Mouse (Mus musculus) midbrain, embryonic 12.5 days (tissue): ENCODE data around the gene Cnot1. TPM values are rescaled to one million over a fixed set of nuclear protein-coding genes. Genes with fewer than 3 reads are reported as not detected.

Source experiments
- ATAC-seq: fragments of 200-750 bp; cut with Nextera tagmentation; 2 replicates; pipeline ENCODE4 v1.8.0; 2017; ENCODE audit warnings: low read depth, moderate TSS enrichment, moderate library complexity; ENCODE audit not compliant: low FRiP score
- H3K27ac ChIP-seq: fragments of 300-500 bp; sonication (generic); replicated peaks from 2 replicates; pipeline ENCODE4 v1.5.1; 2016; ENCODE audit warnings: mild to moderate bottlenecking
- H3K27me3 ChIP-seq: fragments of 300-500 bp; sonication (generic); 2 replicates; pipeline ENCODE4 v1.6.1; 2016; ENCODE audit warnings: mild to moderate bottlenecking
- H3K36me3 ChIP-seq: fragments of 300-500 bp; sonication (generic); 2 replicates; pipeline ENCODE4 v1.6.1; 2016
- H3K4me1 ChIP-seq: fragments of 300-500 bp; sonication (generic); 2 replicates; pipeline ENCODE4 v1.6.1; 2016
- H3K4me2 ChIP-seq: fragments of 300-500 bp; sonication (generic); replicated peaks from 2 replicates; pipeline ENCODE4 v1.6.1; 2016; ENCODE audit warnings: mild to moderate bottlenecking, moderate library complexity
- H3K4me3 ChIP-seq: fragments of 300-500 bp; sonication (generic); 2 replicates; pipeline ENCODE4 v1.5.1; 2016; ENCODE audit warnings: mild to moderate bottlenecking
- H3K9ac ChIP-seq: fragments of 300-500 bp; sonication (generic); replicated peaks from 2 replicates; pipeline ENCODE4 v1.6.1; 2016; ENCODE audit warnings: mild to moderate bottlenecking, moderate library complexity
- H3K9me3 ChIP-seq: fragments of 300-500 bp; sonication (generic); 2 replicates; pipeline ENCODE4 v1.6.1; 2016; ENCODE audit warnings: mild to moderate bottlenecking
- WGBS: fragments of 180-500 bp; shearing (Covaris S2); methylation state at CpG from one replicate; pipeline ENCODE4 v1.1.7; 2016; 5-methylcytosine and 5-hydroxymethylcytosine counted together
- polyA plus RNA-seq: library from polyadenylated mRNA; unstranded; fragments of >200 nt; fragmentation: Nextera tagmentation; extraction: Ambion mirVana; gene quantifications from 2 replicates; pipeline ENCODE4 v1.2.1, GENCODE M21; 2016

Cnot1 gene
- polyA plus RNA-seq, 1 experiment from 2014 or later = 94.3 TPM

DNA sequence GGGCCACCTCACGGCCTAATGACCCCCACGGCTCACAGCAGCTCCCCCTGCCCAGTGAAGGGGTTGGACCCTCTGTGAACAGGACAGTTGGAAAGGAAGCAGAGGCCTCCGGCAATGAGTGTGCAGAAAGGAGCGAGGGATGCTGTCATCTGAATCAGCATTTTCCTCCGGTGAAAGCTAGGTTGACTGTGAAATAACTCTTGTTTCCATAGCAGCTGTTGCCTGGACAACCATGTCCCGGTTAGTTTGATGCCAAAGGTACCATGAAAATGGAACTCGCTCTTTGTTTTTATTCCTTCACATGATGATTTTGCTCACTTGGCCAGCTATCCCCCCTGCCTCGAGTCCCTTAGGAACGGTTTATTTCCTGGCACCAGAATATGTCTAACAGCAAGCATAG, 107.0 kb downstream of the Cnot1 start:
- Histone ChIP-seq H3K4me3 (no peak overlapping the region), H3K27ac (no peak overlapping the region; the same call in 1 of the 2 replicates), H3K36me3 (no peaks in the 10 kb centered on the region), H3K27me3 (peaks cover 36% of the 10 kb centered on the region), H3K4me2 (no peak overlapping the region), H3K9ac (no peak overlapping the region), H3K9me3 (no peaks in the 10 kb centered on the region), H3K4me1 (peaks cover 37% of the 10 kb centered on the region)
- ATAC-seq = no peak
- 50% methylated on average over 9 of the region's 9 CpGs for WGBS

DNA sequence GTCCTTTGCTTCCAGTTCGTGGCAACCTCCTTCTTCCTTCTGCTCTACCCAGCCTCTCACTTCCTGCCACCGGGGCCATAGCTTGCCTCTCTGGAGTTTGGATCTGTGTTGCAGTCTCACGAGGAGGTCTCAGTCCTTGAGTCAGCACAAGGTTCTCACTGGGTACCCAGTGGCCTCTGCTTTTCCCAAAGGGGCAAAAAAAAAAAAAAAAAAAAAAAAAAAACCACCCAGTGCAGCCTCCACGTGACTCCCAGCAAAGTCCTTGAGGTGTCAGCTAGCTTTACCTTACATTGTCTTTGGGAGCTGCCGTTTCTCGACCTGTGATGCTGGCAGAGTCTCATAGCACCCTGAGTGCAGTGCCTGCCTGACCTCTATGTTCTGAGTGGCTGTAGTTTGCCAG, 109.1 kb downstream of the Cnot1 start:
- H3K4me2 ChIP-seq = no peak overlapping the region
- no peaks in the 10 kb centered on the region for H3K36me3 ChIP-seq
- no peak overlapping the region for H3K9ac ChIP-seq
- ATAC-seq = no peak
- H3K27me3 ChIP-seq = peaks cover 52% of the 10 kb centered on the region
- peaks cover 33% of the 10 kb centered on the region for H3K4me1 ChIP-seq
- H3K4me3 ChIP-seq = no peak overlapping the region
- 40% methylated on average over 6 of the region's 6 CpGs for WGBS
- H3K27ac ChIP-seq = no peak overlapping the region
- H3K9me3 ChIP-seq = no peaks in the 10 kb centered on the region

DNA sequence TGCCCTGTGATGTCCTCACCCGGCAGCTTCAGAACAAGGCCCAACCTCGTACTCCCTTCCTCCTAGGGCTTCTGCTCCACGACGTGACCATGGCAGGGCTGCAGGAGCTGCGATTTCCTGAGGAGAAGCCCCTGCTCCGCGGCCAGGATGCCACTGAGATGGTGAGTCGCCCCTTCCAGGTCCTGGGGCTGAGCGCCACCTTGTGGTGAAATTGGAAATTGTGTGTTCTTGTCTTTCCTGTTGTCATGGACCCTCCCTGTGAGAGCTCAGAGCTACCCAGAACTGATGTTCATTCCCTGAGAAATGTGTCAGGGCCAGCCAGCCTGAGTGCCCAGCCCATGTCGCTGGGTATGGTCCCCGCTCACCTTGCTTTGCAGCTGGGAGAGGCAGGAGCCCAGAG, 110.1 kb downstream of the Cnot1 start:
- no peaks in the 10 kb centered on the region for H3K9me3 ChIP-seq
- H3K4me2 ChIP-seq = peak overlapping the region; percentile 38; the same call in 1 of the 2 replicates
- no peak overlapping the region for H3K27ac ChIP-seq
- peaks cover 27% of the 10 kb centered on the region for H3K4me1 ChIP-seq
- 0 out of 2 replicates have a peak overlapping the region, but pooled peaks have one; percentile 12 for H3K4me3 ChIP-seq
- H3K27me3 ChIP-seq = peaks cover 53% of the 10 kb centered on the region
- H3K9ac ChIP-seq = peak overlapping the region; percentile 20; the same call in 1 of the 2 replicates
- WGBS = under 1% methylated on average over 11 of the region's 11 CpGs
- H3K36me3 ChIP-seq = no peaks in the 10 kb centered on the region
- peak; percentile 32 for ATAC-seq

DNA sequence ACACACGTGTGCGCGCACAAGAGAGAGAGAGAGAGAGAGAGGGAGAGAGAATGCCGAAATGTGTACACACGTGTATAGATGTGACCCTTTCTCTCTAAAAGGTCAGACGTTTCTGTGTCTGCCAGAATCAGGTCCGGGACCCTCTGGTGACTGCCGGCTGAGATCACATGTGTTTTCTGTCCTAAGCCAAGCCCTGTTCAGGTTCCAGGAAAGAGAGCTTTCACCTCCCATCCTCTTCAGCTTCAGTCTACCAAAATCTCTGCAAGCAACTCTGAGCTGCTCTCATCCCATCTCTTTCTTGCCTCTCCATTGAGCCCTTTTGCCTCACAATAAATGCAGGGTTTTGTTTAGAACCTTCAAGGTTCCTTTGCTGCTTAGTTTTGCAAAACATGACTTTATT, 110.6 kb downstream of the Cnot1 start:
- ATAC-seq = no peak
- Histone ChIP-seq H3K9ac (no peak overlapping the region), H3K27me3 (peaks cover 50% of the 10 kb centered on the region), H3K9me3 (no peaks in the 10 kb centered on the region), H3K27ac (no peak overlapping the region), H3K4me1 (peaks cover 26% of the 10 kb centered on the region), H3K4me2 (peak overlapping the region; percentile 38; the same call in 1 of the 2 replicates), H3K4me3 (0 out of 2 replicates have a peak overlapping the region, but pooled peaks have one; percentile 12), H3K36me3 (no peaks in the 10 kb centered on the region)
- WGBS = 49% methylated on average over 6 of the region's 8 CpGs

DNA sequence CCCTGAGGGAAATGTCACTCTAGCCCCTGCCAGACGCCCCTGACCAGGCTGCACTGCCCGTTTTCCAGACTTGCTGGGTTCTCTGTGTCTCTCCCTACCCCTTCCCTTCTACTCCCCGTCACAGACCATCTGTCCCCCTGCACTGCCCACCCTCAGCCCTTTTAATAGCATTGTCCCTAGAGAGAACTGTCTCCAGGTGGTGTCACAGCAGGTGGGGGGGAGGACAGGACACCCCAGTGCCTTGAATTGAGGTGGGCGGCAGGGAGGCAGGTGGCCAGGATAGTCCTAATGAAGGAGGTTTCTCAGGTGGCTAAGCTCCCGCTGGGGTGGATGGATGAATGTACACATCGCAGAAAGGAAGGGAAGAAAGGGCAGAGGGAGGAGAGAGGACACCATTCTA, 112.6 kb downstream of the Cnot1 start:
- peak; percentile 50; the same call in 1 of the 2 replicates for ATAC-seq
- H3K9me3 ChIP-seq = no peaks in the 10 kb centered on the region
- peak overlapping the region; percentile 20; the same call in 1 of the 2 replicates for H3K9ac ChIP-seq
- peaks cover 14% of the 10 kb centered on the region for H3K4me1 ChIP-seq
- no peaks in the 10 kb centered on the region for H3K36me3 ChIP-seq
- 8% methylated on average over 6 of the region's 6 CpGs for WGBS
- no peak overlapping the region for H3K4me3 ChIP-seq
- peak overlapping the region; percentile 10; the same call in 1 of the 2 replicates for H3K4me2 ChIP-seq
- peaks cover 50% of the 10 kb centered on the region for H3K27me3 ChIP-seq
- H3K27ac ChIP-seq = no peak overlapping the region

DNA sequence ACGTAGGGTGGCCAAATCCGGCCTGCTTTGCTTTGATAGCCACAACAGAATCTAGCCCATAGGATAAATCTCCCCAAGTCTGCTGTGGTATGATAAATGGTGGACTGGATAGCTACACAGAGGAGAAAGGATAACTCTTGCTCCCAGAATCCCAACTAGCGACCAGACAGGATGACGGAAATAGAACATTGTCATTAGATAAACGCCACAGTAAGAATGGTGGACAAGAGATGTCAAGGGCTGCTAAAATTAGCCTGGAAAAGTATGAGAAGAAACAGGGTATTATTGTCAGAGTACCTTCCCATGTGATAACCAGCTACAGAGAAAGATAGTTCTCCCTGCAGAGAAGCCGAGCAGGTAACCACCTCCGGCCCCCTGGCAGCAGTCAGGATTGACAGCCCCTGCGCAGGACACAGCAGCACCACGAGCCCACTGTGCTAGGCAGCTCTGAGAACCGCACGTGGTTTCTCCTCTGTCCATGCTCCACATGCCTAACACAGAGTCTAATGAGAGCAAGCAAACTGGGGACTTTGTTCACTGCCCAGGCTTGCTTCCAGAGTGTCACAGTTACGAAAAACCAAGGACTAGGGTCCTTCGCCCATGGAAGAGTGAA, 116.2 kb downstream of the Cnot1 start:
- Histone ChIP-seq H3K27me3 (peaks cover 39% of the 10 kb centered on the region), H3K9ac (no peak overlapping the region), H3K4me1 (peaks cover 11% of the 10 kb centered on the region), H3K4me3 (no peak overlapping the region), H3K27ac (no peak overlapping the region), H3K4me2 (no peak overlapping the region), H3K36me3 (no peaks in the 10 kb centered on the region), H3K9me3 (no peaks in the 10 kb centered on the region)
- no peak for ATAC-seq
- WGBS = 84% methylated on average over 13 of the region's 13 CpGs

DNA sequence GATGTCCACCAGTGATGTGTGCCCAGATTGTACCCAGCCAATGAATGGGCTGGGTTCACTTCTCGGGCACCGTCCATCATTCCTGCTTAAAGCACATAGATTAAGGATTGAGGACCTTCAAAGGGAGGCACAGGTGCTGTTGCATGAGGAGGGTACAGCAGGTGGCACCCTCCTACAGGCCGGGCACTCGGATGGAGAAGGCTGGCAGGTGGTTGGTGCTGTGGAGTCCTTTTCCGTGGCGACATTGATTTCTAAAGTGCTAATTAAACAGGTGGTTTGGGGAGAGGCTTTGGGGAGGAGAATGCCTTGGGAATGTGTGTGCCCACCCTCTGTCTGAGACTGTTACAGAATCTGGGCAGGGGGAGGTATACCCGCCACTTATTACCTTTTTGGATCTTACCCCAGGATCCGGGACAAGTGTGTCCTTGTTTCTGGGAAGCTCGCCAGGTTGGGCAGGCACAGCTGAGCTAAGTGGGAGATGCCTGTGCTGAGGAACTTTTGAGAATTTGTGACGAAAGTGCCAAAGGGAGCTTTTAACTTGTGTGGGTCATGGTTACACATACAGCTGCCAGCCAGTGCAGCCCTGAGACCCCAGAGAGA, 119.1 kb downstream of the Cnot1 start:
- no peaks in the 10 kb centered on the region for H3K4me1 ChIP-seq
- no peak overlapping the region for H3K27ac ChIP-seq
- H3K9me3 ChIP-seq = no peaks in the 10 kb centered on the region
- H3K4me3 ChIP-seq = no peak overlapping the region
- H3K9ac ChIP-seq = no peak overlapping the region
- H3K36me3 ChIP-seq = no peaks in the 10 kb centered on the region
- 83% methylated on average over 10 of the region's 10 CpGs for WGBS
- no peak for ATAC-seq
- peaks cover 15% of the 10 kb centered on the region for H3K27me3 ChIP-seq
- no peak overlapping the region for H3K4me2 ChIP-seq

DNA sequence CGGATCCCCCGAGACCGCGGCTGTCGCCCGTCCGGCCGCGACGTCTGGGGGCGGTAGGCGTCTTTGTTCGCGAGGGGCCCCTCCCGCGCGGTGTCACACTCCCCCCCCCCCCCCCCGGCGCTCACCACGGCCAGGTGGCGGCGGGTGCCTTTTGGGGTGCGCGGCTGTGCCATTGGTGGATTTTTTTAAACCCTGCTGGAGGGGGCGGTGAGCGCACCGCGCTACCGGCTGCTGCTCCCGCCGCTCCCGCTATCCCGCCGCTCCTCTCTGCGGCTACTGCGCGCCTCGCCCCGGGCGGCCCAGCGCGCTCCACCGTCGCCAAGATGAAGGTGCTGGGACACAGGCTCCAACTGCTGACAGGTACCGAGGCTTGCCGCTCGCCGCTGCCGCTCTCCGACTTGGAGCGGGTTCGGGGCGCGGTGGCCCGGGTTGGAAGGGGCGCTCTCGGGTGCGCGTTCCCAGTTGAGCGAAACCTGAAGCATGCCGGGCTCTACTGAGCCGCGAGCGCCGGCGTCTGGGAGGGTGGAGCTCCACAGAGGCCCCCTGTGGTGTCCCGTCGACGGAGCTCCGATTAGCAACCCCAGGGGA, 129.1 kb downstream of the Cnot1 start:
- peak overlapping the region; percentile 60 for H3K4me3 ChIP-seq
- 2% methylated on average over 67 of the region's 70 CpGs for WGBS

DNA sequence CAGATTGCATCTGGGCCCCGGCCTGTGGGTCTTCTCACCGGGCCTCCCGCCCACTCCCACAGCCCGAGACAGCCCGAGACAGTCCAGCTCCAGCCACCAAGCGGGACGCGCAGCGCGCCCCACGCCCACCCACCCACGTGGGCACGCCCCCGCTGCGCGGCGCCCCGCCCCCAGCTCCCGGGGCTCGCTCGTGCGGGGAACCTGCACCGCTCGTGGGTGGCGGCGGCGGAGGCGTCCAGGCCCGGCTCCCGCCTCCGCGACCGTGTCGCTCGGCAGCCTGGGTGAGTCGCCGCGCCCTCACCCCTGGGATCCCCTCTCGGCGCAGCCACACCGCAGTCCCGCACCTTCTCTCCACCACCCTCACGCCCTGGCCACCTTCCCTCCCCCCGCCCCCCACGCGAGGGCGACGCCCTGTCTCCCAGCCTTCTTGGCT, 129.7 kb downstream of the Cnot1 start:
- H3K27me3 ChIP-seq = peaks cover 77% of the 10 kb centered on the region
- H3K27ac ChIP-seq = no peak overlapping the region
- no peaks in the 10 kb centered on the region for H3K9me3 ChIP-seq
- peak overlapping the region; percentile 92 for H3K4me2 ChIP-seq
- peaks cover 15% of the 10 kb centered on the region; the same call in 1 of the 2 replicates for H3K4me1 ChIP-seq
- peak overlapping the region; percentile 63 for H3K9ac ChIP-seq
- H3K36me3 ChIP-seq = no peaks in the 10 kb centered on the region
- peak overlapping the region; percentile 60 for H3K4me3 ChIP-seq
- peak; percentile 52 for ATAC-seq
- WGBS = under 1% methylated on average over 40 of the region's 48 CpGs

More for the DNA sequence above, 129.1 kb downstream of the Cnot1 start:
- no peaks in the 10 kb centered on the region for H3K36me3 ChIP-seq
- peaks cover 77% of the 10 kb centered on the region for H3K27me3 ChIP-seq
- ATAC-seq = peak; percentile 57
- peaks cover 15% of the 10 kb centered on the region; the same call in 1 of the 2 replicates for H3K4me1 ChIP-seq
- H3K27ac ChIP-seq = no peak overlapping the region
- peak overlapping the region; percentile 63 for H3K9ac ChIP-seq
- H3K4me2 ChIP-seq = peak overlapping the region; percentile 92
- no peaks in the 10 kb centered on the region for H3K9me3 ChIP-seq

DNA sequence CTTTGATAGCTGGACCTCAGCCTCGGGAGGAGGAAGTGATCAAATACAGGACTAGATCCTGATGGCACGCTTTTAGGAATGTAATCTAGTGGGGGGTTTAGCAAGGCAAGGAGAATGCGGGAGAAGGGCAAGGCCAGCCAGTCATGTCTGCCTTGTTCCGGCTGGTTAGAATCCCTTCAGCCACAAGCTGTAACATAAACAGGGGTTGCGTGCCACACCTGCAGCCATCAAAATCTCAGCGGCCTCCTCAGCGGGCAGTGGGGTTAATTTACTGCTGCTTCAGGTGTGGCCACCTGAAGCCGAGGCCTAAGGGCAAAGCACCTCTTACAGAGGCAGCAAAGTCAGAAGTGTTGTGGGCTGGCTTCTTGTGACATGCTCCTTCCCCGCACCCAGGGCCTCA, 130.6 kb downstream of the Cnot1 start, which contains the start of gene Ndrg4:
Gene Ndrg4, plus strand, starts transcription at position 350 of the 400 bp plus-strand sequence.
- H3K4me2 ChIP-seq = peak within 1 kb of the TSS; percentile 92
- H3K27ac ChIP-seq = no peak within 1 kb of the TSS
- no peaks in the 10 kb centered on the region for H3K36me3 ChIP-seq
- ATAC-seq = no peak
- peaks cover 15% of the 10 kb centered on the region; the same call in 1 of the 2 replicates for H3K4me1 ChIP-seq
- peak within 1 kb of the TSS; percentile 63 for H3K9ac ChIP-seq
- peaks cover 73% of the 10 kb centered on the region for H3K27me3 ChIP-seq
- H3K4me3 ChIP-seq = peak within 1 kb of the TSS; percentile 60
- H3K9me3 ChIP-seq = no peaks in the 10 kb centered on the region
- WGBS = 41% methylated on average over 9 of the region's 9 CpGs

DNA sequence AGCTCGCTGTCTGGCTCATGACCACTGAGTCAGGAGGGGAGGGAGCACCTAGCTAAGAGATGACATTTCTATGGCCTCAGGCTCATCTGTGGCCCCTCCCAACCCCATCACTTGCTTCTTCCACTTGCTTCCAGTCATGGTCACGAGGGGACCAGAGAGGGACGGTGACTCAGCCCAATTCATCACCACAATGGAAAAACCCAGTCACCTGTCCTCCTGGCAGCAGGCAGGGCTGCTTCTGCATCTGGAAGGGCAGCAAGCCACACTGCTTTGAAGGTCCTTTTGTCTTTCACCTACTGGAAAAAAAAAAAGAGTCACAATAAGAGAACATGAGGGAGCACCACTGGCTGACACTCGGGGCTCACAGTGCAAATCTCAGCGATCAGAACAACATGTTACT, 134.5 kb downstream of the Cnot1 start:
- Histone ChIP-seq H3K4me2 (no peak overlapping the region), H3K4me1 (peaks cover 11% of the 10 kb centered on the region; the same call in 1 of the 2 replicates), H3K9ac (no peak overlapping the region), H3K4me3 (no peak overlapping the region), H3K27me3 (peaks cover 41% of the 10 kb centered on the region), H3K36me3 (no peaks in the 10 kb centered on the region), H3K27ac (no peak overlapping the region), H3K9me3 (no peaks in the 10 kb centered on the region)
- WGBS = 89% methylated on average over 5 of the region's 5 CpGs
- no peak for ATAC-seq

DNA sequence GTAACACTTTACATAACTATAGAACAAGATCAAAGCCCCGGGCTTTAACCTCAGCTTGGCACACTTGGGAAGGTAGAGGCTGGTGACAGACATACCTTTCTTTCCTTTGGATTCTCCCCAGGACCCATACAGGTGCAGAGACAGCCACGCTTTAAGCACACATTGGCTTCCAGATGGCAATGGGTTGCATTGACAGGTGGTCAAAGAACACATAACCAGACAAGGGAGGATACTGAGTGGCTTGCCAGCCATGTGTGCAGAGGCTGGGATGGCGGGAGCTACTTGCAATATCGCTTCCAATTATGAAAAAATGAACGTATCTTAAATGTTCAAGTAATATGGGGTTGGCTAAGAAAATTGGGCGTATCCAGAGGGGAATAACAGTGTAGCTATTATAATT, 135.4 kb downstream of the Cnot1 start:
- H3K36me3 ChIP-seq = no peaks in the 10 kb centered on the region
- H3K9ac ChIP-seq = no peak overlapping the region
- peaks cover 32% of the 10 kb centered on the region for H3K27me3 ChIP-seq
- WGBS = 86% methylated on average over 6 of the region's 6 CpGs
- H3K27ac ChIP-seq = no peak overlapping the region
- H3K9me3 ChIP-seq = no peaks in the 10 kb centered on the region
- no peak overlapping the region for H3K4me2 ChIP-seq
- no peak overlapping the region for H3K4me3 ChIP-seq
- no peak for ATAC-seq
- H3K4me1 ChIP-seq = peaks cover 8% of the 10 kb centered on the region; the same call in 1 of the 2 replicates
